Mouse (Mus musculus) hindbrain, embryonic 14.5 days (tissue): ENCODE results near the gene Isoc2b. TPM values are rescaled to one million over a fixed set of nuclear protein-coding genes. Genes with fewer than 3 reads are reported as not detected.
A peak's percentile ranks its signal among the peaks of the same experiment; 100 is the strongest.

Experiments
- ATAC-seq: fragments of 200-750 bp; cut with Nextera tagmentation; 2 replicates; pipeline ENCODE4 v1.8.0; 2017; ENCODE audit warnings: moderate number of reproducible peaks, mild to moderate bottlenecking, moderate TSS enrichment, moderate library complexity; ENCODE audit not compliant: low FRiP score
- DNase-seq: peaks from one replicate; pipeline ENCODE4 v3.0.0-alpha.2; 2015; ENCODE audit warnings: low spot score
- H3K27ac ChIP-seq: fragments of 300-500 bp; sonication (generic); 2 replicates; pipeline ENCODE4 v1.5.1; 2014; ENCODE audit warnings: mild to moderate bottlenecking, moderate library complexity
- H3K27me3 ChIP-seq: fragments of 300-500 bp; sonication (generic); 2 replicates; pipeline ENCODE4 v1.6.1; 2014; ENCODE audit warnings: mild to moderate bottlenecking, low read length, mixed read lengths; ENCODE audit not compliant: control insufficient read depth, insufficient read depth
- H3K36me3 ChIP-seq: fragments of 300-500 bp; sonication (generic); replicated peaks from 2 replicates; pipeline ENCODE4 v1.6.1; 2014; ENCODE audit not compliant: control insufficient read depth, insufficient read depth
- H3K4me1 ChIP-seq: fragments of 300-500 bp; sonication (generic); replicated peaks from 2 replicates; pipeline ENCODE4 v1.6.1; 2014; ENCODE audit warnings: antibody characterized with exemption, low read length, mixed read lengths; ENCODE audit not compliant: control insufficient read depth, insufficient read depth
- H3K4me2 ChIP-seq: fragments of 300-500 bp; sonication (generic); replicated peaks from 2 replicates; pipeline ENCODE4 v1.6.1; 2014; ENCODE audit warnings: mild to moderate bottlenecking, moderate library complexity
- H3K4me3 ChIP-seq: fragments of 300-500 bp; sonication (generic); replicated peaks from 2 replicates; pipeline ENCODE4 v1.5.1; 2014; ENCODE audit warnings: mild to moderate bottlenecking, low read length
- H3K9ac ChIP-seq: fragments of 300-500 bp; sonication (generic); 2 replicates; pipeline ENCODE4 v1.6.1; 2014
- H3K9me3 ChIP-seq: fragments of 300-500 bp; sonication (generic); 2 replicates; pipeline ENCODE4 v1.6.1; 2016; ENCODE audit warnings: low read length; ENCODE audit not compliant: control insufficient read depth
- WGBS: fragments of 180-500 bp; shearing (Covaris S2); extraction: QIAGEN DNeasy Blood & Tissue Kit; methylation state at CpG from one replicate; pipeline ENCODE4 v1.1.7; 2014; 5-methylcytosine and 5-hydroxymethylcytosine counted together
- polyA plus RNA-seq: library from polyadenylated mRNA; unstranded; fragments of >200 nt; fragmentation: Nextera tagmentation; extraction: Ambion mirVana; gene quantifications from 2 replicates; pipeline ENCODE4 v1.2.1, GENCODE M21; 2014

Gene Isoc2b
- polyA plus RNA-seq: 2.8 and 3.7 TPM in 2 replicates

- H3K4me1 ChIP-seq: peaks cover 5% of the 10 kb centered on the region
- H3K4me2 ChIP-seq: no peak within 1 kb of the TSS
- H3K9me3 ChIP-seq: 0 out of 2 replicates have a peak, but pooled peaks cover 3% of the 10 kb centered on the region
- 59% methylated on average over 6 of the region's 6 CpGs for WGBS
- no peak within 1 kb of the TSS for H3K9ac ChIP-seq
- DNase-seq (no peak), ATAC-seq (no peak)
- no peaks in the 10 kb centered on the region for H3K27me3 ChIP-seq
- no peak within 1 kb of the TSS for H3K27ac ChIP-seq
- no peaks in the 10 kb centered on the region for H3K36me3 ChIP-seq
- H3K4me3 ChIP-seq: no peak within 1 kb of the TSS
These were observed at the start of gene Isoc2b for GRCm38 (mm10) chr7:4870133-4870532. Gene Isoc2b, minus strand, starts transcription at chr7:4870258.

- ATAC-seq: no peak
- Histone ChIP-seq H3K9me3 (no peaks in the 10 kb centered on the region), H3K27ac (no peak overlapping the region), H3K4me2 (no peak overlapping the region), H3K4me1 (peaks cover 39% of the 10 kb centered on the region), H3K9ac (no peak overlapping the region), H3K4me3 (no peak overlapping the region), H3K36me3 (peaks cover 32% of the 10 kb centered on the region), H3K27me3 (no peaks in the 10 kb centered on the region)
- WGBS: 87% methylated on average over 21 of the region's 21 CpGs
- DNase-seq: no peak
These were observed 49.0 kb upstream of the Isoc2b start for GRCm38 (mm10) chr7:4919096-4919495.

GRCm38 (mm10) chr7:4918681-4919080 is 48.6 kb upstream of the Isoc2b start:
- Histone ChIP-seq H3K36me3 (peaks cover 32% of the 10 kb centered on the region), H3K4me1 (peaks cover 36% of the 10 kb centered on the region), H3K9ac (no peak overlapping the region), H3K27me3 (no peaks in the 10 kb centered on the region), H3K4me2 (no peak overlapping the region), H3K27ac (no peak overlapping the region), H3K4me3 (no peak overlapping the region), H3K9me3 (no peaks in the 10 kb centered on the region)
- ATAC-seq: no peak
- 92% methylated on average over 15 of the region's 15 CpGs for WGBS
- no peak for DNase-seq

GRCm38 (mm10) chr7:4917494-4917893 is 47.4 kb upstream of the Isoc2b start:
- H3K4me3 ChIP-seq: no peak overlapping the region
- no peak overlapping the region for H3K9ac ChIP-seq

GRCm38 (mm10) chr7:4915669-4916416 is 45.8 kb upstream of the Isoc2b start:
- peak; percentile 56 for DNase-seq
- peak overlapping the region; percentile 98 for H3K27ac ChIP-seq
- peak overlapping the region; percentile 71 for H3K4me2 ChIP-seq
- peak overlapping the region; percentile 57 for H3K4me3 ChIP-seq
- no peaks in the 10 kb centered on the region for H3K9me3 ChIP-seq
- H3K36me3 ChIP-seq: peaks cover 27% of the 10 kb centered on the region
- H3K9ac ChIP-seq: peak overlapping the region; percentile 71
- no peaks in the 10 kb centered on the region for H3K27me3 ChIP-seq
- H3K4me1 ChIP-seq: peaks cover 22% of the 10 kb centered on the region
- peak; percentile 61 for ATAC-seq
- WGBS: 13% methylated on average over 14 of the region's 14 CpGs

More at GRCm38 (mm10) chr7:4917494-4917893, 47.4 kb upstream of the Isoc2b start:
- no peak overlapping the region for H3K4me2 ChIP-seq
- ATAC-seq (no peak), DNase-seq (no peak)
- no peaks in the 10 kb centered on the region for H3K27me3 ChIP-seq
- 87% methylated on average over 2 of the region's 2 CpGs for WGBS
- H3K27ac ChIP-seq: peak overlapping the region; percentile 98; the same call in 1 of the 2 replicates
- peaks cover 32% of the 10 kb centered on the region for H3K36me3 ChIP-seq
- H3K4me1 ChIP-seq: peaks cover 32% of the 10 kb centered on the region
- no peaks in the 10 kb centered on the region for H3K9me3 ChIP-seq

GRCm38 (mm10) chr7:4915007-4915665 is 45.1 kb upstream of the Isoc2b start, which contains the start of gene Zfp628:
Gene Zfp628, plus strand, starts transcription at chr7:4915217.
- H3K4me2 ChIP-seq: peak within 1 kb of the TSS; percentile 71
- H3K9me3 ChIP-seq: no peaks in the 10 kb centered on the region
- peak; percentile 99 for DNase-seq
- no peaks in the 10 kb centered on the region for H3K27me3 ChIP-seq
- H3K4me1 ChIP-seq: peaks cover 22% of the 10 kb centered on the region
- H3K36me3 ChIP-seq: peaks cover 20% of the 10 kb centered on the region
- ATAC-seq: peak; percentile 89
- under 1% methylated on average over 55 of the region's 56 CpGs for WGBS
- peak within 1 kb of the TSS; percentile 71 for H3K9ac ChIP-seq
- H3K27ac ChIP-seq: peak within 1 kb of the TSS; percentile 98
- peak within 1 kb of the TSS; percentile 57 for H3K4me3 ChIP-seq

GRCm38 (mm10) chr7:4912248-4912647 is 42.2 kb upstream of the Isoc2b start:
- no peak for DNase-seq

GRCm38 (mm10) chr7:4911561-4911960 is 41.5 kb upstream of the Isoc2b start:
- 33% methylated on average over 9 of the region's 9 CpGs for WGBS
- no peak overlapping the region for H3K9ac ChIP-seq
- H3K4me2 ChIP-seq: no peak overlapping the region; the same call in 1 of the 2 replicates
- peaks cover 15% of the 10 kb centered on the region for H3K4me1 ChIP-seq
- H3K27me3 ChIP-seq: no peaks in the 10 kb centered on the region
- no peaks in the 10 kb centered on the region for H3K36me3 ChIP-seq
- DNase-seq (peak; percentile 78), ATAC-seq (no peak)
- no peaks in the 10 kb centered on the region for H3K9me3 ChIP-seq
- H3K4me3 ChIP-seq: peak overlapping the region; percentile 4; the same call in 1 of the 2 replicates
- H3K27ac ChIP-seq: no peak overlapping the region

More at GRCm38 (mm10) chr7:4912248-4912647, 42.2 kb upstream of the Isoc2b start:
- Histone ChIP-seq H3K4me1 (peaks cover 22% of the 10 kb centered on the region), H3K27ac (no peak overlapping the region), H3K9me3 (no peaks in the 10 kb centered on the region), H3K9ac (no peak overlapping the region), H3K4me2 (no peak overlapping the region), H3K27me3 (no peaks in the 10 kb centered on the region), H3K4me3 (peak overlapping the region; percentile 4; the same call in 1 of the 2 replicates), H3K36me3 (no peaks in the 10 kb centered on the region)
- no peak for ATAC-seq
- WGBS: 60% methylated on average over 5 of the region's 5 CpGs

GRCm38 (mm10) chr7:4906466-4906950 is 36.5 kb upstream of the Isoc2b start, which contains the start of gene Gm36210:
Gene Gm36210, minus strand, starts transcription at chr7:4906516.
- WGBS: 54% methylated on average over 10 of the region's 10 CpGs

More at GRCm38 (mm10) chr7:4906466-4906950, 36.5 kb upstream of the Isoc2b start, which contains the start of gene Gm36210:
- DNase-seq (no peak), ATAC-seq (no peak; the same call in 1 of the 2 replicates)
- Histone ChIP-seq H3K36me3 (no peaks in the 10 kb centered on the region), H3K4me3 (no peak within 1 kb of the TSS), H3K4me1 (no peaks in the 10 kb centered on the region), H3K9ac (no peak within 1 kb of the TSS), H3K27me3 (no peaks in the 10 kb centered on the region), H3K9me3 (no peaks in the 10 kb centered on the region), H3K4me2 (no peak within 1 kb of the TSS), H3K27ac (no peak within 1 kb of the TSS)
